Mouse (Mus musculus) lung, adult 2 months (tissue): Measurements from ENCODE around the gene Id1.

Experiments used
- CTCF ChIP-seq: fragments of 200-500 bp; IDR thresholded peaks from 2 replicates; pipeline ENCODE4 v1.5.1; 2011; ENCODE audit warnings: mild to moderate bottlenecking, low read length, control low read depth; ENCODE audit not compliant: insufficient read depth
- POLR2A ChIP-seq: fragments of 200-500 bp; IDR thresholded peaks from 2 replicates; pipeline ENCODE4 v1.6.1; 2011; ENCODE audit warnings: low read depth, mild to moderate bottlenecking, control low read depth, low read length, borderline replicate concordance; ENCODE audit errors: extremely low read depth

DNA sequence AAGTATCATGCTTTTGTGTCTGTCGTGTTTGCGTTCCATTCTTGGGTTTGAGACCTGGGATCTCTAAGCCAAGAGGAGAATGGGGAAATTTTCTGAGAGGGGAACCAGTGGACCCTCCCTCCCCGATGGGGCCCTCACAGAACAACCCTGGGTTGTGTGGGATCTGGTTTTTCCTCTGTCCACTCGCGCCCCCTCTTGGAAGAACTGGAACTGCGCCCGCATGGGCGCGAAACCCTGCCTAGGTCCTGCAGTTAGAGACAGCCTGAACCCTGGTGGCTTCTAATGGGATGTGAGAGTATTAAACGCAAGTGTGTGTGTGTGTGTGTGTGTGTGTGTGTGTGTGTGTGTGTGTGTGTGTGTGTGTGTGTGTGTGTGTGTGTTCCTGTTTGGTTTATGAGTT lies 6.4 kb downstream of the Id1 start:
- no peak for TF ChIP-seq POLR2A
- TF ChIP-seq CTCF: peak; percentile 64
